Mouse (Mus musculus): Measurements from ENCODE around the gene Lrwd1. TPM values are rescaled to one million over a fixed set of nuclear protein-coding genes. Genes with fewer than 3 reads are reported as not detected.

Lrwd1 gene
- total and polyA plus RNA-seq, 3 experiments, result 98.2 to 133 TPM; not detected in 1

DNA sequence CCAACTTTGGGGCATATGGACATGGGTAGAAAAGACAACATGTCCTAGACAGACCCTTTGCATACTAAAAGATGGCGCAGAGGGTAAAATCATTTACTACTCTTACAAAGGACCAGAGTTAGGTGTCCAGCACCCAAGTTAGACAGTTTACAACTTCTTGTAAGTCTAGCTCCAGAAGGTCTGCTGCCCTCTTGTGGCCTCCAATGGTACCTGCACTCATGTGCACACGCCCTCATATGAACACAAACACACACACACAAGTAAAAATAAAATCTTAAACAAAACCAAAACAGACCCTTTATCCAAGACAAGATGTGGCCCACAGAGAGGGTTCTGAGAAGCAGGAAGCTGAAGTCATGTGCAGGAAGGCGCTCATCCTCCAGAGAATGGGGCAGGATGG, 32.2 kb upstream of the Lrwd1 start:
- H3K27me3 ChIP-seq (ENCODE audit: control insufficient read depth in 1 of 2, insufficient read depth in 2 of 2, low read length in 2 of 2), result no peaks in the 10 kb centered on the region
- TF ChIP-seq MAX (IDR thresholded peaks at IDR 0.05; ENCODE audit: low read length) (no peak), KAT2A (conservative IDR thresholded peaks at IDR 0.05; ENCODE audit: low read depth, low read length) (no peak), ELF1 (IDR thresholded peaks at IDR 0.05; ENCODE audit: low read depth, low read length) (no peak), SMC3 (IDR thresholded peaks at IDR 0.05; ENCODE audit: low read depth, low read length) (peak; percentile 18), JUND (IDR thresholded peaks at IDR 0.05; ENCODE audit: low read depth, low read length) (no peak), ZKSCAN1 (IDR thresholded peaks at IDR 0.05; ENCODE audit: low read depth, low read length) (no peak), RAD21 (IDR thresholded peaks at IDR 0.05; ENCODE audit: low read depth, low read length) (peak; percentile 13), TCF12 (IDR thresholded peaks at IDR 0.05; ENCODE audit: low read depth, low read length) (no peak), CTCF (IDR thresholded peaks at IDR 0.05 in 2 of 3, conservative IDR thresholded peaks at IDR 0.05 in 1 of 3; ENCODE audit: control insufficient read depth in 1 of 3, insufficient read depth in 1 of 3, low read depth in 2 of 3, low read length in 3 of 3, poor library complexity in 1 of 3, severe bottlenecking in 1 of 3) (peak; percentile 57 to 64 (median 59)), TBP (IDR thresholded peaks at IDR 0.05; ENCODE audit: low read depth, low read length) (no peak), MYB (IDR thresholded peaks at IDR 0.05; ENCODE audit: low read depth, low read length) (no peak), CHD2 (IDR thresholded peaks at IDR 0.05; ENCODE audit: low read length) (no peak), MAFK (IDR thresholded peaks at IDR 0.05; ENCODE audit: borderline replicate concordance, low read depth, low read length) (no peak), E2F4 (IDR thresholded peaks at IDR 0.05; ENCODE audit: borderline replicate concordance, low read depth, low read length) (no peak), SIN3A (IDR thresholded peaks at IDR 0.05; ENCODE audit: low read length) (no peak; the same call in 1 of the 2 replicates), EP300 (IDR thresholded peaks at IDR 0.05; ENCODE audit: low read depth in 1 of 2, low read length in 2 of 2) (no peak), NELFE (IDR thresholded peaks at IDR 0.05; ENCODE audit: low read depth, low read length) (no peak), HCFC1 (IDR thresholded peaks at IDR 0.05; ENCODE audit: low read depth, low read length) (no peak)
- H3K36me3 ChIP-seq (ENCODE audit: control insufficient read depth in 1 of 2, insufficient read depth in 2 of 2, low read length in 2 of 2), result peaks cover 2 to 9% of the 10 kb centered on the region in 2 experiments; a peak in 3 of 4 replicates
- H3K9me3 ChIP-seq (replicated peaks; ENCODE audit: insufficient read depth, low read length), result no peaks in the 10 kb centered on the region
- H3K79me2 ChIP-seq (ENCODE audit: control insufficient read depth, insufficient read depth, low read length, poor library complexity), result peaks cover 14% of the 10 kb centered on the region
- H3K4me1 ChIP-seq (ENCODE audit: control insufficient read depth in 1 of 2, insufficient read depth in 2 of 2, low read length in 2 of 2), result peaks cover 0 to 18% of the 10 kb centered on the region in 2 experiments
- H3K4me3 ChIP-seq (ENCODE audit: control insufficient read depth in 1 of 2, insufficient read depth in 1 of 2, low read depth in 2 of 2, low read length in 2 of 2), result no peak overlapping the region
- H3K9ac ChIP-seq (ENCODE audit: control insufficient read depth, low read depth, low read length, poor library complexity, severe bottlenecking), result no peak overlapping the region
- no peak overlapping the region for H3K27ac ChIP-seq (ENCODE audit: control insufficient read depth, low read depth, low read length)
- DNase-seq (ENCODE audit: low read depth, low spot score), result peak; percentile 54

DNA sequence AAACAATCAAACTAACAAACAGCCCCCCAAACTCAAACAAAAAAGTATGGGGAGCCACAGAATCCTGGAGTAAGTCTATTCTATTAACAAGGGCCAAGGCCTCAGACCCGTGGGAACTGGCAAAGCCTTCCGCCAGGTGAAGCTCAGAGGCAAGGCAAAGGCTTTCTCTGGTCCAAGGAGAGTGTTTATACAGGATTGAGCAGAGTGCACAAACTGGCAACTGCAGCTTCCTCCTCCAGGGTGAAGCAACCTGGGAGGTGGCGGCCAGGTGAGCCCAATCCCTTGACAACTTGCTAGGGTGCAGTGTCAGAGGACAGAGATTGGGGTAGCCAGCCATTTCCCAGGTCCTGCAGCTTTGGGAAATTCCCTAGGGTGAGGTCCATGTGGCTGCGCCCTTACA, 31.4 kb upstream of the Lrwd1 start:
- Histone ChIP-seq H3K79me2 (ENCODE audit: control insufficient read depth, insufficient read depth, low read length, poor library complexity) (peaks cover 14% of the 10 kb centered on the region), H3K27ac (ENCODE audit: control insufficient read depth, low read depth, low read length) (no peak overlapping the region), H3K4me1 (ENCODE audit: control insufficient read depth in 1 of 2, insufficient read depth in 2 of 2, low read length in 2 of 2) (peaks cover 0 to 12% of the 10 kb centered on the region in 2 experiments), H3K4me3 (ENCODE audit: control insufficient read depth in 1 of 2, insufficient read depth in 1 of 2, low read depth in 2 of 2, low read length in 2 of 2) (no peak overlapping the region), H3K9me3 (replicated peaks; ENCODE audit: insufficient read depth, low read length) (no peaks in the 10 kb centered on the region), H3K9ac (ENCODE audit: control insufficient read depth, low read depth, low read length, poor library complexity, severe bottlenecking) (no peak overlapping the region), H3K36me3 (ENCODE audit: control insufficient read depth in 1 of 2, insufficient read depth in 2 of 2, low read length in 2 of 2) (peaks cover 2 to 6% of the 10 kb centered on the region in 2 experiments), H3K27me3 (ENCODE audit: control insufficient read depth in 1 of 2, insufficient read depth in 2 of 2, low read length in 2 of 2) (no peaks in the 10 kb centered on the region)
- no peak for DNase-seq (ENCODE audit: low read depth, low spot score)
- TF ChIP-seq CHD1 (IDR thresholded peaks at IDR 0.05; ENCODE audit: low read depth, low read length) (no peak), BHLHE40 (IDR thresholded peaks at IDR 0.05; ENCODE audit: borderline replicate concordance, low read depth, low read length) (no peak), ZNF384 (IDR thresholded peaks at IDR 0.05; ENCODE audit: low read depth, low read length) (no peak), SMC3 (IDR thresholded peaks at IDR 0.05; ENCODE audit: low read depth, low read length) (no peak), POLR2A (IDR thresholded peaks at IDR 0.05; ENCODE audit: control insufficient read depth in 1 of 2, insufficient read depth in 1 of 2, low read depth in 1 of 2, low read length in 2 of 2, poor library complexity in 1 of 2) (no peak), USF1 (IDR thresholded peaks at IDR 0.05; ENCODE audit: low read depth, low read length) (no peak), MAX (IDR thresholded peaks at IDR 0.05; ENCODE audit: low read length) (no peak), POLR2AphosphoS2 (IDR thresholded peaks at IDR 0.05; ENCODE audit: low read length) (no peak), GABPA (IDR thresholded peaks at IDR 0.05; ENCODE audit: low read depth, low read length) (no peak)
